Mouse (Mus musculus): Measurements from ENCODE around the gene Ppargc1a. TPM values are rescaled to one million over a fixed set of nuclear protein-coding genes. Genes with fewer than 3 reads are reported as not detected.
A peak's percentile ranks its signal among the peaks of the same experiment; 100 is the strongest.

The Ppargc1a gene
- total RNA-seq, 2 experiments from 2014 or later = 34.5 to 47.2 TPM

DNA sequence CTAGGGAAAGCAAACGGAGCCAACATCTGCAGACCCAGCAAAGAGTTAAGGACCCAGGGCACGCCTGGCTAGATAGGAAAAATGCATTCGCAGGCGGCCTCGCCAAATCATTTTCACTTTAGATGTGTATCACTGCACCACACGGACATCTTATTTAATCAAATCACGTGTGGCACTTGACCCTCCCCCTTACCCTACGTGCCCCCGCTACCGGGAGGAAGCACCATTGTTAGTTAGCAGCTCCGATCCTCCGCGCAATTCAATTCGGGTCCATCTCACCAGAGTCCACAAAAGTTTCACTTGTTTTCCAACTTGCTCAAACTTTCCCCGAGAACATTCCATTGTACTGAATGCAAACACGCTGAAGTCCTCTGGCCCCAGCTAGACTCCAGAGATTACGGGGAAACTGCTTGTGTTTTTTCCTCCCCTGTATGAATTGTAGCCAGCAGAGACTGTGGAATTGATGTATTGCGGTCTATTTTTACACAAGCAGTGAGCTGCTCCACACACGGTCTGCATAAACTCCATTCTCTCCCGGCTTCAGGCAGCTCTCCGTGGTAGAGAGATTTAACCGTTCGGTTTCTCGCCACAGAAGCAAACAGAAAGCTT is 14.9 kb downstream of the Ppargc1a start:
- DNase-seq = peak; percentile 77

DNA sequence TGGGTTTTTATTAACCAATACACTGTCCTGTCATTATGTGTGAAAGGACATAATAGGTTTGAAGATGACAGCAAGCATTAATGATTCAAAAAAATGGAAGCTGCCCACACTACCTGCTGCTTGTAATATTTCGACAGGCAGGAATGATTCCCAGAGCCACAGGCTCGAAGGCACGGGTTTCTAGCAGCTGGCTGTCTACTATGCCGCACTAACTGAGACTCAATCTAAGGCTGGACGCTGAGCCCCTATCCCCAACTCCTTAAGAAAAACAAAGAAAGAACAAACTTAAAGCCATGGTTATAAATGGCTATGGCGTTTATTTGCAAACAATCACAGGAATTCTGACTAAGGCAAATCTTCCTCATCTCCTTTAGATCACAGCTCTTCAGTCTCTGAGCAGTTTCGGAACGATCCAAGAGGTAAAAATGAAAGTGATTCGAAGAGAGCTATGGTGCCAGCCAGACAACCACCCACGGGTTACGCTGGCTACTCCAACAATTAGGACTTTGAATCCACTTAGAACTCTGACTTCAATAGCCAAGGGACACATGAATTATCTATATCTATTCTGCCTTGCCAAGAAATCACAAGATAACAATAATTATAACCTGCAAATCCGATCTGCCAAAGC is 15.6 kb downstream of the Ppargc1a start:
- no peak for DNase-seq

GRCm38 (mm10) chr5:51547442-51548035 is 20.0 kb downstream of the Ppargc1a start:
- DNase-seq = no peak

DNA sequence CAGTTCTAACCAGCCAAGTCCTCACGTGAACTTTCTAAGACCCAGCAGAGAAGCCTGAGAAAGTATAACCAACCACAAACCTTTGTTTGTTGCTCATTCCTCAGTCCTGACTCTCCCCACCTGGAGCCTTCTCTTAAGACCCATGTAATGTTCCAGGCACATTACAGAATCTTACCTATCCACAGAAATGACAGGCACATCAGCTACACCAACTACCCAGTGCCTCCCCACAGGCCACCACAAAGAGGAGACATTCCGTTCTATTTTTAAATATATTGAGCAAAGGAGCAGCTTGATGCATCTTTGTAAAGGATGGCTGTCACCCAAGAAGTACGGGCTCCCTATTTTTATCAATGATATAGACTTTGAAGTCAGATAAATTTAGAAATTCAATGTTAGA is 20.7 kb downstream of the Ppargc1a start:
- no peak for DNase-seq

GRCm38 (mm10) chr5:51545133-51546049 is 22.1 kb downstream of the Ppargc1a start:
- peak; percentile 35 for DNase-seq

DNA sequence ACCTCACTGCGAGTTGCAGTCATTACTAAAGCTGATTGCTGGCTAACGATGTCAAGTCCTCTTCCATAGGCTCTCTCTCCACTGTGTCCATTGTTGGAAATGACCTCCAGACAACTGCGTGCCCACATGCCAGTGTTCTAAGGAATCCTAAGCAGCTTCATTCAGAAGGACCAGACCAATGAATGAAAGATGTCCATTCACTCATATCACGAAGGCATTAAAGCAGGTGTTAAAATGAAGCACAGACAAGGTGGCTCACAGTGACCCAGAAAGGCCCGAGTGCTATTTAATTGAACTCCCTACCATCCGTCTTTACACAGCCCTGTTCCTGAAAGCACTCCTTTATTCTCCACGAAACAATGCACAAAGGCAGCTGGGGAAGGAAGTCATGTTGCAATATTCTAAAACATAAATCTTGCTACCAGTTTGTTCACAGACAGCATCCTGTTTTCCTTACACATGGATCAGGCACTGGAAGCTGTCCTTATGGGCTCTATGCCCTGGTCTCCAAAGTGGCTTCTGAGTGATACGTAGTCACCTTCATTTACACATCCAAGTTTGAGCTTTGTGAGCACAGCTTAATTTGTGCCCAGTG is 23.3 kb downstream of the Ppargc1a start:
- DNase-seq = no peak

DNA sequence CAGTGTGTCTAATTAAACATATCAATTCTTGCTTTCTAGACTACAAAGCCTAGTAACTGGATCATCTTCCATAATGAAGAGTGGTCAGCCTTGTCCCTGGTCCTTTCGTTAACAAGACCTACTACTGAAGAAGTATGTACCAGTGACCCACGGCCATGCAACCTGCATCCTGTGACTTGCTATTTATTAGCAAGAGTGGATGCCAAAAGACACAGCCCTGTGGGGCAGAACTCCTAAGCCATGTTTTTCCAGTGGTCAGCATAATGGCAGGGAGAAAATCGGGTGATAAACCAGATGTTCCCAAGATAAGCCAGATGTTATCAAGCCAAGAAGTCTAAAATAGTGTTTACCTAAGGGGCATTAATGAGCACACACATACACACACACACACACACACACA is 26.0 kb downstream of the Ppargc1a start:
- no peak for DNase-seq

- no peak for DNase-seq
Measured at GRCm38 (mm10) chr5:51540816-51541215, 26.7 kb downstream of the Ppargc1a start.

DNA sequence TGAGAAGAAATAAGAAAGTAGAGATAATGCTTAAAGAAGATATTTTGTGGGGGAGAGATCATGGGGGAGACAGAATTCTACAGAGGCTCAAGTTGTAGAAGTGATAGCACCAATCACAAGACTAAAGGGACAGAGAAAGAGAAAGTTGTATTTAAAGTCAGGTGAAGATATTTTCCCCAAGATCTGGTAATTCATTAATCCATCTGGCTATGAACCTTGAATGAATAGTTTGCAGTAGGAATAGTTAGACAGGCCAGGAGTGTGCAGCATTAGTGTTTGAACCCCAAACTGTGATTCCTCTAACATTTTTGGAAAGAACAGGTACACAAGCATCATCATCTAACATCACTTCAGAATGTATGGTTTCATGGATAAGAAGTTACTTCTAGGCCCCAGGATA is 28.0 kb downstream of the Ppargc1a start:
- no peak for DNase-seq

DNA sequence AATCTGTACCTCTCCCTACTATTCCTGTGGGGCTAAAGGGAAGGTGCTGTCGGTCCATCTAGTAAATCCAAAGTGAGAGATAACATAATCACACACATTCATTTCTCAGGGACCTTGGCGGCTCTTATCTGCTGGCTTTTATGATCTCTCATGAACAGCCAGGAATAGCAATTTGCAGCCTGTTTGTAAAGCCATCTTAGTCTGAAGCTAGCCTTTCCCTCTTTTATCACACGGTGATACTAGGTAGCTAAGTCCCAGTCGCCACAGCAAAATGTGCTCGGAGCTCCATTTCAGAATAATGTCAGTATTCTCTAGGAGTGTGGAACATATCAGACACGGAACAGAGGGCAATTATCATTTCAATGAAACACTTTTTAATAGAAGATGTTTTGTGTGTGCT is 29.2 kb downstream of the Ppargc1a start:
- DNase-seq = no peak

DNA sequence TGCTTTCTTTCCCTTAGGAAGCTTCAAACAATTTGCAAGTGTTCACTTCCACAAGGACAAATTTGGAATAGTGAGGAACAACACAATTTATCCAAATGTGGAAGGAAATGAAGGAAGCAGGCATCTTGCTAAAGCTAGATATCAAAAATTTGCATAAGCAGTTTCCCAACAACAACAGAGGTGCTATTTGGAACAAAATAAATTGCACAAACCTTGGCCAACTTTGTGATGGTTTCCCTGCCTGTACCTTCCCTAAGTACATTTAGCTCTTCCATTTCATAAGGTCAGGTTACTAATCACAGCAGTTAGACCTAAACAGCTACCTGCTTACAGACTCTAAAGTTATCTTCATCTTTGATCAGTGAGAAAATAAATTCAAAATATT is 29.9 kb downstream of the Ppargc1a start:
- no peak for DNase-seq

GRCm38 (mm10) chr5:51537009-51537645 is 30.4 kb downstream of the Ppargc1a start:
- no peak for DNase-seq

- no peak for DNase-seq
Measured at GRCm38 (mm10) chr5:51534456-51534855, 33.1 kb downstream of the Ppargc1a start.

- DNase-seq = no peak
Measured at GRCm38 (mm10) chr5:51531286-51531685, 36.2 kb downstream of the Ppargc1a start.

GRCm38 (mm10) chr5:51529444-51529843 is 38.1 kb downstream of the Ppargc1a start:
- DNase-seq = no peak

DNA sequence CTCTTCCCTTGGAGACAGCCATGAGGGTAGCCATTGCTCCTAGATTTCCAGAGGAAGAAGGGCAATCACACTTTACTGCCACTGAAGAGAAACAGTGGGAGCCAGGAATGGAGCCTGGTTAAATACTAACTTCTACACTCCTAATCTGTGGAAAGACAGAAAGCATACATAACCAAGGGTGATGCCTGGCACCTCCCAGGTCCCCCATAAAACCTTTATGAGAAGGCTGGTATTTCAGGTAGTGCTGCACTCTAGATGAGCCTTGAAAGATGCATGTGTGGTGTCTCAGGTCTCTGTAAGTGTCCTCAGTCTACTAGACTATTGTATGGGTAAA is 39.4 kb downstream of the Ppargc1a start:
- no peak for DNase-seq

DNA sequence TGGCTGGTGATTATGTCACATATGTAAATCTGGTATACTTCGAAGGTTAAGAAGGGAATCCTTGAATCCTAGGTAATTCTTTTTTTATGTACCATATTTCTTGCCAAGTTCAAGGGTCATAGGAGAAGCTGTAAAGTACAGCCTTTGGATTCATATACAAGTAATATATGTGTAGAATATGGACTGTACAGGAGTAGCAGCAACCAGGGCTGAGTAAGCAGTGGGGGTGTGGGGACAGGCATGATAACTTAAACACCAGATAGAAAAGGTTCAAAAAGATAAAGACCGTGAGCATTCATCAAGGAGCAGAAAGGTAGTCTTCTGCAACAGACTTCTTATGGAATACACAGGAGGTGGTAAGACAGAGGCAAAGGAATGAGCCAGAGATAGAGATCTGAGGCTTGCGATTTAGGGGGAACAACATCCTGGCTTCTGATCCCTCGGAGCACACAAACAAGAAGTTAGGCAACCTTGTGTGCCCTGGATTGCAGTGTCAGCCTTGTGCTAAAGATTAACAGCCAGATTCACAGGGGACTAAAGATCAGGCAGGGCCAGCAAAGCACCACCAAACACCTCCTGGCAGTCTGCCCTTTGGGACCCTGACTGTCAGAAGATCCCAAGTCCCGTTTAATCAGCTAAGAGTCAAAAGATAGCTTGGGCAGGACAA is 39.9 kb downstream of the Ppargc1a start:
- DNase-seq = no peak

DNA sequence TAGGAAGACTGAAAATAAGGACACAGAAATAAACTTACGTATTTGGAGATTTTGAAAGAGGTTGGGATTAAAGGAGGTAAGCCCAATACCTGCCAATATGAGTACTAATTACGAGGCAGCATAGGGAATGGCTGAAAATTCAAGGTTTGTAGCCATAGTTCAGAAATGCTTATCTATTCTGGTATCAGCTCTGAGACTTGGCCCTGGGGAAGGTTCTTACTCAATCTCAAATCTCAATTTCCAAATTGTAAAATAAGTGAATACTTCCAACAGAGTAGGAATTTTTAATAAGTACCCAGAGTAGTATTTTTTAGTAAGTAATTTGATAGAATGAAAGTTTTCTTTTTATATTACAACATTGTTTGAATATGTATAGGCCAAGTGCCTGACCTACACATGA is 41.7 kb downstream of the Ppargc1a start:
- no peak for DNase-seq

DNA sequence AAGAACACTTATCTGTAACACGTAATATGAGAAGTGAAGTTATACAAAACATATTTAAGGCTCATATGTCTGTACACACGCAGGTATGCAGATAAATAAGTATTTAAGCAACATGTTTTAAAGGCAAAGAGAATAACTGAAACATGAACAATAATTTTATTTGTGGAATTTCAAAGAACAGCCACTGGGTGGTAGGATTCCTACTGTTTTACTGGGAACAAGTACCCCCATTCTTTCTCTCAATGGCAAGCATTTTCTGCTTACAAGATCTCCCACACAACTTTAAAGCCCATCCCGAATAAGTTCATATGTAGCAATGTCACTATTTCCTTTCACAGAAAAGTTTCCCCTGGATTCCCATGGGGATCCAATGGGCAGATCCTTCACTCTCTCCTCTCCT is 46.7 kb downstream of the Ppargc1a start:
- no peak for DNase-seq

- DNase-seq = no peak
Measured at GRCm38 (mm10) chr5:51517440-51518187, 49.9 kb downstream of the Ppargc1a start.

- no peak for DNase-seq
Measured at GRCm38 (mm10) chr5:51504654-51505053, 62.9 kb downstream of the Ppargc1a start.

All from adrenal gland, postnatal 10 days (tissue).